Mouse (Mus musculus) ZHBTc4 (cell line): ENCODE results near the gene Phactr4.
"Not testable (repeated sequence)": the region's sequence is repeated elsewhere in the genome, so short reads cannot be mapped to it uniquely, and the experiment has no call there.

Experiments
- DNase-seq: peaks from one replicate; pipeline ENCODE4 v3.0.0-alpha.2; 2011; ENCODE audit warnings: low read depth, low spot score

Phactr4 gene

DNA sequence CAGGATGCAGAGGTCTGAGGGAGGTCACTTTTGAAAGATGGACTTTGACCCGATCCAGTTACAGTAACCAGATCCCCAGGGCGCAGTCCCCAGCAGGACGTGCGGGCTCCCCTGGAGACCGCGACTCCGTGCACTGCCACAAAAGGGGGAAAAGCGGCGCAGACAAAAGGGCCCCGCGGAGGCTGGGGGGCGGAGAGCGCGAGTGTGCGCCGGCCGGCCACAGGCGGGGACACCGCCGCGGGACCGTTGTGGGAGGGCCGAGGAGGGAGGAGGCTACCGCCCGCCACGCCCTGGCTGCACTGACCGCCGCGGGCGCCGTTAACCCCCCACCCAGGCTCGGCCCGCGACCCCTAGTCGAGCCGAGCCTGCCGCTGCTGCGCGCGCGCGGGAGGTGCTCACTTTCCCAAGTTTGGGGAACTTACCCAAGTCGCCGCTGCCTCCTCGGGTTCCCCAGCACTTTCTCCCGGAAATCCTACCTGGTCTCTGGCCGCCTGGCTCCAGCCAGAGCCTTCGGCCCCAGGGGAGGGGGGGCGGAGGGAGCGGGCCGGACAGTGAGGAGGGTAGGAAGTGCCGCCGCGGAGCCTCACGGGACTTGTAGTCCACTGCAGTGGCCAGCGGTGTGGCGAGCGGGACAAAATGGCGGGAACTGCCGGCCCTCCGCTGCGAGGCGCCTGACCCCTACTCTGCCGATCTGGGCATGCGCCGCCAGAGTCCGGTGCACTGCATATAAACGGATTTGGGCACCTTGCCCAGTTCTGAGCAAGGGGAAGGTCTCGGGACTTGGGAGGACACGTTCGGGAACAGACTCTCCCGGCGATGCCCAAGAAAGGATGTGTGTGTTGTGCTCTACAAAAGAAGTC is at the start of gene Phactr4:
Gene Phactr4, minus strand, starts transcription at position 567 of the 860 bp plus-strand sequence.
- DNase-seq: peak; percentile 98

GRCm38 (mm10) chr4:132469873-132470272 is 47.6 kb upstream of the Phactr4 start:
- no peak for DNase-seq

GRCm38 (mm10) chr4:132464255-132464613 is 41.9 kb upstream of the Phactr4 start:
- DNase-seq: no peak

DNA sequence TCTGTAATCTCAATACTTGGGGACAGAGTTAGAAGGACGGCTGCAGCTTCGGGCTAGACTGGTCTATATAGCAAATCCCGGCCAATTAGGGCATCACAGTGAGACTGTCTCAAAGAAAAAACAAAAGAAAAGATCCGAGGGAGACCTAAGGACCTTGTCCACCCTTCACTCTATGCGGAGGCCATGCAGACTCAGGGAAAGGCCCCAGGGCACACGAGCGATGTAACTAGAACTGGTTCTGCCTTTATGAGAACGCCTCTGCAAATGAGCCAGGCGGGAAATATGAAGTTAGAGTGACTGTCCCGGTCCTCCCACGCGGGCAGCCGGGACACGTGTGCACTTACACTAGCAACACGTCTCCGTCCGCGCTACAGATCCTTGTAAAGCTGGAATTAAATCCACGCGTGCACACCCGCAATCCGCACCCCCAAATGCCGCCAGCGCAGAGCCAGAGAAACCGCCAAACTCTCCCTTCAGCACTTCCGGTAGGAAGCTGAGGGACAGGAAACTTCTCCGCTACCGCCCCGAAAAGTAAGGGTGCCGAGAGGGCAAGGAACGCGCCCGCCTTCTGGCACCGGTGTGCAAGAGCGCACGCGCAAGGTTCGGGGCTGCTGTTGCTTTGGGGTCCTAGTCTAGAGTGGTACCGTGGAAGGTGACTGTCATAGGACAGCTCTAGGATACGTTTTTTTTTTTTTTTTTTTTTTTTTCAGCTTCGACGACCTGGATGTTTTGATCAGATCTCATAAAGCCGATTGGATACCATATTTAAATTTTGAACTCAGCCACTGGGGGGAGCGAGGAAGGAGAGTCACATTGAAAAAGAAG is 41.4 kb upstream of the Phactr4 start, which contains the start of gene Med18:
Gene Med18, minus strand, starts transcription at position 492 of the 825 bp plus-strand sequence.
- peak; percentile 96 for DNase-seq

DNA sequence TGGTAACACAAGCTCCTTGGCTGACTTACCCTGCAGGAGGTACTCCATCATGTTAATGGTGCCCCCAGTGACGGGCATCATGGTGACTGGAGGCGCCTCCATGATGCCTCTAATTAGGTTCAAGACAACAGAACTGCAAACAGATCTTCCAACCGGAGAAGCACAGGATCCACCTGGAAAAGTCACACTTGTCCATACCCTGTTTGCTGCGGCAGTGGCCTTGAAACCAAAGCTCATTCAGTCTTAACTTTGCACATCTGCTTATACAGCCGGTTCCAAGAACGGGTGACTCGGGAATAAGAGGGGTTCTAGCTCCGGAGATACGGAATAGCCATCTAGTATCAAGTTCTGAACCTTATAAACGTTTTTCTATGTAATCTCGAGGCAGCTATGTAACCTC is 40.5 kb upstream of the Phactr4 start:
- no peak for DNase-seq

DNA sequence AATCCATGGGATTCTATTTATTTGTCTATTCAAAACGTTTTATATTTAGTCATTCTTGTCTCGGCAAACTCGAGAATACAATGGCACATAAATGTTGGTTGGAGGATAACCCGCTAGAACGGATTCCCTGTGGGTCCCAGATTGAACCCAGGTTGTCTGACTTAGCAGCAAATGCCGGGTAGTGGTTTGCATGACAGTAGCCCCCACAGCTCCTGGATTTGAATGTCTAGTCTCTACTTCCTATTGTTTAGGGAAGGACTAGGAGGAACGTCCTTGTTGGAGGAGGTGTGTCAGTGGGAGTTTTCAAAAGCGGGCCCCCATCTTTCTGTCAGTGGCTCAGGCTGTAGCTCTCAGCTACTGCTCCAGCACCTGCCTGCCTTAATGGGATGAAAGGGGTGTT is 37.9 kb upstream of the Phactr4 start:
- peak; percentile 66 for DNase-seq

GRCm38 (mm10) chr4:132455561-132455960 is 33.3 kb upstream of the Phactr4 start:
- DNase-seq: no peak

DNA sequence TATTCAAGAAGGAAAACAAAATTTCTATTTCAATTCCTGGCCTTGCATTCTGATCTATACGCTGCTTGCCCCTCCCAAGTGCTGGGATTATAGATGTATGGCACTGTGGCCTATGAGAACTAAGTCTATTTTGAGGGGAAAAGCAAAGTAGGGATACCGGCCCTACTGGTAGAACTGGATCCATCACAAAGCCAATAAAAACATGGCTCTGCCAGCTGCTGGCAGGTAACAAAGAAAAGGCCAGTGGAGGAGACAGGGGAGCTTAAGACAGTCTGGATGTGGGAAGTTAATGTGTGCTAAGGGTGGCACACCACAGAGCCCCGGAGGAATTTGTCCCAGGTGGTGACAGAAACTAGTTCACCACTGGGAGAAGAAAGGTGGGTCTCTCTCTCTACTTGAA is 32.9 kb upstream of the Phactr4 start:
- no peak for DNase-seq

- DNase-seq: no peak
These were observed 31.9 kb upstream of the Phactr4 start for GRCm38 (mm10) chr4:132454216-132454615.

- no peak for DNase-seq
These were observed 27.5 kb upstream of the Phactr4 start for GRCm38 (mm10) chr4:132449778-132450177.

DNA sequence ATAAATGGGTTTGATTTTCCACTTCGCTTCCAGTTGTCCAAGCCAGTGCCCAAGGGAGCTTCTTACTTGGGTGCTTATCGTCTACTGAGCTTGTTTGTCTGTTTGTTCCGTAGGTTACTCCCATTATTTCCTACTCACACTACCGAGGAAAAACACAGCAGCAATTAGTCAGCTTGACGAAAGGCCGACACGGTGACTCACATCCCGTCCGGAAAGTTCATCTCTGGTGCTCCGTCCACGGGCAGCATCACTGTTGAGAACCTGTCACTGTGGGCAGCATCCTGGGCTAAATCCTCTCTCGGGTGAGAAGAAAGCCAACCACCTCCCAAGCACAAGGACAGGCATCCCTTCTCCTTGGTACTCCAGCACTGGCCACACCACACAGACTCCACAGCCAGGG is 23.8 kb upstream of the Phactr4 start:
- no peak for DNase-seq

DNA sequence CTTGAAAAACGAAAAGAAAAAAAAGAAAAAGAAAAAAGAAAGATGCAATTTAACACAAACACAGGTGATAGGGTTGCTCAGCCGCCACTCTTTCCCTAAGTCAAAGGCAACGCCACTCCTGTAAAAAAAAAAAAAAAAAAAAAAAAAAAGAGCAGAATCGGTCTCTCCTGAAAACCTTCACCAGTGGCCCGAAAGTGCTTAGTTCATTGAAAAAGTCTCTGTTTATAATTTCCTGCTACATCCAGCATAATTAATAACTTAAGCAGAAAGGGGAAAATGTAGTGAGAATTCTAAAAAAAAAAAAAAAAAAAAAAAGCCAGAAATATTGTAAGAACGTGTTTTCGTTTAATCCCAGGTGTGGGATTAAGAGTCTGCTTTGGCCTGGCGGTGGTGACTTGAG is 22.2 kb upstream of the Phactr4 start:
- no peak for DNase-seq

DNA sequence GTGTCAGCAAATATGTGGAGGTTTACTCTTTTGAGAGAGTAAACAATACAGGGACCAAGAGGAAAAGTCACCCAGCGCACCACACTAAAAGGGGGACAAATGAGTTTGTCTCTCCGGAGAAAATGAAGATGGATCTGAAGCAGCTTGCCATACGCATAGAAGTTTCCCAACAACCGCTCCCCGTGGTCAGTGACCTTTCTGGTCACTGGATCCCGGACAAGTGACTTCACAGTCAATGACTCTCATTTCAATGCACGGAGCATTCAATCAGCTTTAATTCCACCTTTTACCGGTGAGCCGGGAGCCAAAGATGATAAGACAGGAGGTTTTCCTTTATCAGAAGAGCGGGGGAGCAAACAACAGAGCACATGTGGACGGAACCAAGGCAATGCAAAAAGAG is 15.6 kb upstream of the Phactr4 start:
- DNase-seq: no peak

- peak; percentile 79 for DNase-seq
These were observed 10.6 kb upstream of the Phactr4 start for GRCm38 (mm10) chr4:132432717-132433372.

DNA sequence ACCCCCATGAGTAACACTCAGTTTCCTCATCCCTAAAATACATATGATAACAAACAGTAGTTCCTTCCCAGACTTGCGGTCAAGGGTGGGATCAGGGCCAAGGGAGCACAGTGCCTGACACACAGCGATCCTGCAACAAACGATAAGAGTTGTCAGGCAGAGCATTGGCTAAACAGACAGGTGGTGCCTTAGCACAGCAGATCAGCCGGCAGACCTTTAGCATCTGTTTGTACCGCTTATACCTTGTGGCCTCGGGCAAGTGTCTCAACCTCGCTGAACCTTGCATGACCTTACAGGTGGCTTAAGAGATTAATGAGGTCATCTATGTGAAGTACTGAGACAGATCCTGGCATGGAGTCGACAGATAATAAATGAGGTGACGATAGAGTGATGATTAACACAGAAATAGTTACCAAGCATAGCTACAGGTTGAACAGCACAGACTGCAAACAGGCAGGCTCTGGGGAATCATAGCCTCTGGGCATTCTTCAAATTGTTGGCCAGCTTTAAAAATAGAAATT is 5.8 kb upstream of the Phactr4 start:
- no peak for DNase-seq

- no peak for DNase-seq
These were observed 5.2 kb upstream of the Phactr4 start for GRCm38 (mm10) chr4:132427493-132427892.

DNA sequence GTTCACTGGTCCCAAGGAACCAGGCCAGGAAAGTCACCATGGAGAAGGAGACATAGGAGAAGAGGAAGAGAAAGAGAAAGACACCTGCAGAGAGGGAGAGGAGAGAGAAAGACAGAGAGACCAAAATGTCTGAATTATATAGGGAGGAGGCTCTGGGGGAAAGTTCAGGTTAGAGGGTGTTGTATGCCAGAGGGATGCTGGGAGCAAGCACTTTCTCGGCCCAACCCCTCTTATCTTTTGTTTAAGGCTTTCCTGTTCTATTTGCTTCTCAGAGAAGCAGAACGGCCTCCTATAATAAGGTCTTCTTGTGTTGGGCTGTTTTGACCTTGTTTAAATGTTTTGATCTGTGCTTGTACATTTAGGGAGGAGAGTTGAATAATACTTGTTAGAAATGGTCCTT is 3.7 kb upstream of the Phactr4 start:
- no peak for DNase-seq

- DNase-seq: peak; percentile 88
These were observed 2.5 kb upstream of the Phactr4 start for GRCm38 (mm10) chr4:132424765-132425164.

DNA sequence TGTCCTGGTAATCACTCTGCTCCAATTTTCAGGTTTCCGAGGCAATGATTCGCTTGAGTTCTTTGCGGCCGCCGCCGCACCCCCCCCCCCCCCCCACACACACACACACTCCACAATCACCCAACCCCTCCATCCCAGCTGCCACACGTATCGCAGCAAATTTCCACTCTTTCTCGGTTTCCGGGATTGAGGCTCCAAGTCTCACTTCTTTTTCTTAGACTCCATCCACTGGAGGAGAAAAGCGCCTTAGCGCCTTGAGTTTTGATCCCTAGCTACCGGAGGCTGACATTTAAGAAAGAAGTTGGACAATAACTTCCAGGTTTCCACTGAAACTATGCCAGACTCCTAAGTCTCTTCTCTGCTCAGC is 750 bp downstream of the Phactr4 start:
- DNase-seq: peak; percentile 45

GRCm38 (mm10) chr4:132420471-132420870 is 1.8 kb downstream of the Phactr4 start:
- no peak for DNase-seq

DNA sequence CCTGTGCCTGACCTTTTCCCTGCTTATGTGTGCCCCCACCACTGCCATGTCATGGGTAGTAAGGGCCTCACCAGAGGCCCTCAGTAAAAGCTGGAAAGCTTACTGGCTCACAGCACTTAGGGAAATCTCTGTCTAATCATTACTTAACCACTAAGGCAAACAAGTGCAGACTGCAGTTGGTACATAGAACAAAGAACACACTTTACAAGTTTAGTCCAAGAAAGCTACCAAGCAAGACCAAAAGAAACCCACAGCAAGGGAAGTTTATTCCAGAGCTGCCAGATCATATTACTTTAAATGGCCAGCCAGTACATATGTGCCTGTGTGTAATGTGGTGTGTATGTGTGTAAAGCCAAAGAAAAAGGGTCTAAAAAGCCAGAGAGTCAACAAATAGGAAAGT is 6.3 kb downstream of the Phactr4 start:
- no peak for DNase-seq

DNA sequence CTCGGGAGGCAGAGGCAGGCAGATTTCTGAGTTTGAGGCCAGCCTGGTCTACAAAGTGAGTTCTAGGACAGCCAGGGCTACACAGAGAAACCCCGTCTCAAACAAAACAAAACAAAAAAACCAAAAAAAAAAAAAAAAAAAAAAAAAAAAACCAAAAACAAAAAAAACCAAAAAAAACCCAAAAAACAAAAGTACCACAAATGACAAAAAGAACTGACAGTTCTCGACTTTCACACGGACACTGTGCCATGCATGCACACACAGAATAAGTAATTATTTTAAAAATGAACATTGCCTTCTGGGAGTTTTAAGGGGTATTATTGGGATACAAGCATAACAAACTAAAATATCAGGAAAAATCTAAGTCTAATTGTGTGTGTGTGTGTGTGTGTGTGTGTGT is 9.0 kb downstream of the Phactr4 start:
- DNase-seq: not testable (repeated sequence)
